Mouse (Mus musculus) limb, embryonic 12.5 days (tissue): ENCODE results near the gene Rap1gds1. TPM values are rescaled to one million over a fixed set of nuclear protein-coding genes. Genes with fewer than 3 reads are reported as not detected.

Experiments
- ATAC-seq: fragments of 200-750 bp; cut with Nextera tagmentation; 2 replicates; pipeline ENCODE4 v1.8.0; 2017; ENCODE audit warnings: low read depth, moderate TSS enrichment; ENCODE audit not compliant: insufficient number of reproducible peaks, insufficient read depth, low FRiP score, low TSS enrichment
- H3K27ac ChIP-seq: fragments of 300-500 bp; sonication (generic); 2 replicates; pipeline ENCODE4 v1.5.1; 2016; ENCODE audit warnings: mild to moderate bottlenecking, moderate library complexity
- H3K27me3 ChIP-seq: fragments of 300-500 bp; sonication (generic); 2 replicates; pipeline ENCODE4 v1.6.1; 2016; ENCODE audit warnings: mild to moderate bottlenecking, moderate library complexity
- H3K36me3 ChIP-seq: fragments of 300-500 bp; sonication (generic); 2 replicates; pipeline ENCODE4 v1.6.1; 2016; ENCODE audit warnings: mild to moderate bottlenecking, moderate library complexity
- H3K4me1 ChIP-seq: fragments of 300-500 bp; sonication (generic); replicated peaks from 2 replicates; pipeline ENCODE4 v1.6.1; 2016
- H3K4me2 ChIP-seq: fragments of 300-500 bp; sonication (generic); 2 replicates; pipeline ENCODE4 v1.6.1; 2016; ENCODE audit warnings: mild to moderate bottlenecking, moderate library complexity
- H3K4me3 ChIP-seq: fragments of 300-500 bp; sonication (generic); replicated peaks from 2 replicates; pipeline ENCODE4 v1.5.1; 2016; ENCODE audit warnings: mild to moderate bottlenecking
- H3K9ac ChIP-seq: fragments of 300-500 bp; sonication (generic); replicated peaks from 2 replicates; pipeline ENCODE4 v1.6.1; 2016; ENCODE audit warnings: mild to moderate bottlenecking, moderate library complexity
- H3K9me3 ChIP-seq: fragments of 300-500 bp; sonication (generic); 2 replicates; pipeline ENCODE4 v1.6.1; 2016; ENCODE audit warnings: mild to moderate bottlenecking, moderate library complexity
- WGBS: fragments of 180-500 bp; shearing (Covaris S2); methylation state at CpG from one replicate; pipeline ENCODE4 v1.1.7; 2016; 5-methylcytosine and 5-hydroxymethylcytosine counted together
- polyA plus RNA-seq: library from polyadenylated mRNA; unstranded; fragments of >200 nt; fragmentation: Nextera tagmentation; extraction: Ambion mirVana; gene quantifications from 2 replicates; pipeline ENCODE4 v1.2.1, GENCODE M21; 2016

Rap1gds1 gene
- polyA plus RNA-seq, 1 experiment from 2014 or later = 52.3 TPM

DNA sequence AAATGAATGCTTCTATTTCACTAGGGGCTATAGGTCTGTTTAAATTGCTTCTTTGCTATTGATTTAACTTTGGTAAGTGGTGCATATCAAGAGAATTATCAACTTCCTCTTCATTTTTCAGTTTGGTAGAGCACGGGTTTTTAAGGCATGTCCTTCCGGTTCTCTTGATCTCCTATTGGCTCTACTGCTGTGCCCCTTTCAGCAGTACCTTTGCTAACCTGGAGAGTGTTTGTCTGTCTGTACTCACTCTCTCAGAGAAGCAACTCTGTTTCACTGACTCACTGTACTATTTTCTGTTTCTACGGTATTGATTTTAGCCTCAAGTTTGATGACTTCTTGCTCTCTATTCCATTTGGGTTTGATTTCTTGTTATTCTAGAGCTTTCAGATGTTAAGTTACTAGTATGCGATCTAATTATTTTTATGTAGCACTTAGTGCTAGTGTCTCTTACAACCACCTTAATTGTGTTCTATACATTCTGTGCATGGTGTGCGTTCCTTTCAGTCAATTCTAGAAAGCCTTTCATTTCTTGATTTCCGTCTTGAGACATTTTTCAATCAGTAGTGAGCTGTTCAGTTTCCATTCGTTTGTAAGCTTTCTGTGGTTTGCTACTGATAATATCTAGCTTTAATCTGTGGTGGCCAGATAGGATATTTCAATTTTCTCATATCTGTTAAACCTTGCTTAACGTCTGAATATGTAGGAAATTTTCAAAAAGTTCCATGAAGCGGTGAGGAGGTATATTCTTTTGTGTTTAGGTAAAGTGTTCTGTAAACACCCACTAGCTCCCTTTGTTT is 74.7 kb downstream of the Rap1gds1 start:
- Histone ChIP-seq H3K27me3 (no peaks in the 10 kb centered on the region), H3K4me1 (peaks cover 2% of the 10 kb centered on the region; the same call in 1 of the 2 replicates), H3K36me3 (peaks cover 20% of the 10 kb centered on the region; the same call in 1 of the 2 replicates), H3K27ac (no peak overlapping the region), H3K4me2 (no peak overlapping the region), H3K4me3 (no peak overlapping the region), H3K9me3 (0 out of 2 replicates have a peak, but pooled peaks cover 5% of the 10 kb centered on the region), H3K9ac (no peak overlapping the region)
- ATAC-seq = no peak
- WGBS = 94% methylated on average over 9 of the region's 9 CpGs

DNA sequence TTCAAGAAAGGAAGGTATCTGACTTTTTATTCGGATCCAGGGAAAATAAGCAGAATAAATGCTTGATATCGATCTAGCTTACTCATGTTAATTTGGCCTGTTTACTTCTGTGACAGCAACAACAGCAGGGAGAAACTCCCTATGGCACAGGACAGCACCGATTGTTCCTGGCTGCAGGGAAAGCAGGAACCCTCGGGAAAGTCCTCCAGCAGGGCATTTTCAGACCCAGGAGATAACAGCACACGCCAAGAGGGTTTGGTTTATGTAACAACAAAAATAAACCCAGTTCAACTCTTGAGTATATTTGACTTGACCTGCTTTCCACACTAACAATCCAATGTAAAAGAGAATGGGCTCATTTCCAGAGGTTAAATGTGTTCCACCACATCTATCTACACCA is 81.5 kb downstream of the Rap1gds1 start:
- 87% methylated on average over 5 of the region's 5 CpGs for WGBS
- Histone ChIP-seq H3K4me2 (no peak overlapping the region), H3K9me3 (0 out of 2 replicates have a peak, but pooled peaks cover 5% of the 10 kb centered on the region), H3K4me3 (no peak overlapping the region), H3K36me3 (peaks cover 20% of the 10 kb centered on the region; the same call in 1 of the 2 replicates), H3K27ac (no peak overlapping the region), H3K4me1 (no peaks in the 10 kb centered on the region), H3K9ac (no peak overlapping the region), H3K27me3 (no peaks in the 10 kb centered on the region)
- no peak for ATAC-seq

DNA sequence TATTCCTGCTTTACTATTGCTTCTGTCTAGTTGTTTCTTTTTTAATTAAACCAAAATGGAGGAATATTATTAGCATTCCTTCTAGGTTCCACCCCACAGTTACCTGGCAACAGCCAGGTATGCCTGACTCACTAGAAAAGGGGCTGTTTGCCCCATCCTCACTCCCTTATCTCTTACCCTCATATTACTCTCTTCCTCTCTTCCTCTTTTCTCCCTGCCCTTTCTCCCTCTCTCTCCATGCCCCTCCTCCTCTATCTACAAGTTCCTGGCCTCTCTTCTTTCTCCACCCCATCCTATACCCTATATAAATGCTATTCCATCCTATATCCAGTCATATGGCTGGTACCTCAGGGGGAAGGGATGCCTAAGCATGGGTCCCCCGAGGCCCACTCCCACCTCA is 83.6 kb downstream of the Rap1gds1 start:
- H3K9me3 ChIP-seq = peaks cover 8% of the 10 kb centered on the region
- no peak overlapping the region for H3K4me3 ChIP-seq
- no peaks in the 10 kb centered on the region for H3K4me1 ChIP-seq
- no peaks in the 10 kb centered on the region for H3K27me3 ChIP-seq
- H3K4me2 ChIP-seq = no peak overlapping the region
- 92% methylated on average over 1 of the region's 1 CpGs for WGBS
- H3K36me3 ChIP-seq = peaks cover 9% of the 10 kb centered on the region; the same call in 1 of the 2 replicates
- H3K27ac ChIP-seq = no peak overlapping the region
- no peak overlapping the region for H3K9ac ChIP-seq
- no peak for ATAC-seq

DNA sequence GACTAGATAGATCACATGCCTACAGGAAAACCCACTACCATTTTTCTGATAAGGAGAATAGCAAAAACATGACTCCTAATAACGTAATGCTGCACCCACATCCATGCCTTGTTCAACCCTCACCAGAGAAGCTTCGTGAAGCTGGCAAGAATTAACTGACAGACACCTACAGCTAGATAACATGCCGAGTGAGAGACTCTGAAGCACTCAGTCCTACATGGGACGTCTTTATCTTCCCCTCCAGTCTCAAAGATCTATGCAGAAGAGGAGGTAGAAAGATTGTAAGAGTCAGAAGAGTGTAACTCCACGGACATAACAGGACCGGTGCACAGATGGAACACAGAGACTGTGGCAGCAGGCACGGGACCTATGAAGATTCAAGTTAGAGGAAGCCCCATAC is 85.9 kb downstream of the Rap1gds1 start:
- Histone ChIP-seq H3K4me2 (no peak overlapping the region), H3K4me1 (no peaks in the 10 kb centered on the region), H3K27me3 (no peaks in the 10 kb centered on the region), H3K27ac (no peak overlapping the region), H3K36me3 (peaks cover 5% of the 10 kb centered on the region; the same call in 1 of the 2 replicates), H3K9ac (no peak overlapping the region), H3K4me3 (no peak overlapping the region), H3K9me3 (peaks cover 5% of the 10 kb centered on the region)
- WGBS = 93% methylated on average over 7 of the region's 7 CpGs
- no peak for ATAC-seq

DNA sequence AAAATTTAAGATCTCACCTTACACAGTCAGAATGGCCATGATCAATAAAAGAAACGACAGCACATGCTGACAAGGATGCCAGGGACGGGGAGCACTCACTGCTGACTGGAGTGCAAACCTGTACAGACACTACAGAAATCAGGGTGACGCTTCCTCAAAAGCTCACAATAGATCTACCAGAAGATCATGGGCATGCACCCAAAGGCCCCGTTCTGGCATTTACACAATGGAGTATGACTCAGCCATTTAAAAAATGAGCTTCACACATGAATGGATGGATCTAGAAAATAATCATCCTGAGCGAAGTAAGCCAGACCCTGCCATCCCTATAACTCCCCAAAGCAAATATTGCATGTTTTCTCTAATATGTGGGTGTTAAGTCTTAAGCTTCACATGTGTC is 87.0 kb downstream of the Rap1gds1 start:
- H3K9ac ChIP-seq = no peak overlapping the region
- H3K27ac ChIP-seq = no peak overlapping the region
- no peaks in the 10 kb centered on the region for H3K4me1 ChIP-seq
- peaks cover 5% of the 10 kb centered on the region for H3K9me3 ChIP-seq
- no peak for ATAC-seq
- no peak overlapping the region for H3K4me2 ChIP-seq
- WGBS = 95% methylated on average over 5 of the region's 5 CpGs
- H3K36me3 ChIP-seq = peaks cover 5% of the 10 kb centered on the region; the same call in 1 of the 2 replicates
- no peak overlapping the region for H3K4me3 ChIP-seq
- no peaks in the 10 kb centered on the region for H3K27me3 ChIP-seq

DNA sequence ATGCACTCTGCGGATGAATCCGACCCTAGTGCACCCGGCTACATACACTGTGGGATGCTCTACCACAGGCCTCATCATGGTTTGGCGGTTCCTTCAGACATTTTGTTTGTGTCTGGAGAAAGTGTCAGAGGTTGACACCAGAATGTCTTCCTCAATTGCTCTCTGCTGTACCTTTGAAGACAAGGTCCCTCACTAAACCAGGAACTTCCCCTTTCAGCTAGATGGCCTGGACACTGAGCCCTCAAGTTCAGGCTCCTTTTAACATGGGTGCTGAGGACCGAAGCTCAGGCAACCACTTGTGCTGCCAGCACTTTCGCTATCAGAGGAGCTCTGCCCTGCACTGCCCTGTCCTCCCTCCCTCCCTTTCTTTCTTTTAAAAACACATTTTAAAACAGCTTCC is 92.8 kb downstream of the Rap1gds1 start:
- whole genome bisulfite sequencing = 91% methylated on average over 6 of the region's 6 CpGs
- Histone ChIP-seq H3K4me1 (no peaks in the 10 kb centered on the region), H3K4me2 (no peak overlapping the region), H3K36me3 (peaks cover 1% of the 10 kb centered on the region; the same call in 1 of the 2 replicates), H3K9me3 (peaks cover 1% of the 10 kb centered on the region), H3K27ac (no peak overlapping the region), H3K27me3 (no peaks in the 10 kb centered on the region), H3K4me3 (no peak overlapping the region), H3K9ac (no peak overlapping the region)
- ATAC-seq = no peak

DNA sequence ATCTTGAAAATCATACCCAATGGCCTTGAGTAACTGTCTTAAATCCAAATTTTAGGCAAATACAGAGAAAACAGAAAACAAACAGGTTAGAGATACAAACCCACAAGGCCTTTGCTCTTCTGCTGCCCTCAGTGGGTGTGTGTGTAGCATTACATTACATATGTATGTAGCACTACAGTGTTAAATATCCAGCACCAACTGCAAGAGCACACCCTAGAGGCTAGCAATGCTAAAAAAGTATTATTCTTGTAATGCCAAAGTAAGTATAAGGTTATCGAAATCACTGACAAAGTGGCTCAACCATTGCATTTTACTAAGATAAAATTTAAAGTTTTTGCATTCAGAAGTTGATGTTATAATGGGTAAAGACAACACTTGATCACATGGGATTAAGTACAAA is 97.6 kb downstream of the Rap1gds1 start:
- Histone ChIP-seq H3K27me3 (no peaks in the 10 kb centered on the region), H3K36me3 (peaks cover 21% of the 10 kb centered on the region), H3K4me1 (no peaks in the 10 kb centered on the region), H3K9ac (no peak overlapping the region), H3K4me2 (no peak overlapping the region), H3K9me3 (no peaks in the 10 kb centered on the region), H3K4me3 (no peak overlapping the region), H3K27ac (no peak overlapping the region)
- WGBS = 93% methylated on average over 1 of the region's 1 CpGs
- no peak for ATAC-seq

DNA sequence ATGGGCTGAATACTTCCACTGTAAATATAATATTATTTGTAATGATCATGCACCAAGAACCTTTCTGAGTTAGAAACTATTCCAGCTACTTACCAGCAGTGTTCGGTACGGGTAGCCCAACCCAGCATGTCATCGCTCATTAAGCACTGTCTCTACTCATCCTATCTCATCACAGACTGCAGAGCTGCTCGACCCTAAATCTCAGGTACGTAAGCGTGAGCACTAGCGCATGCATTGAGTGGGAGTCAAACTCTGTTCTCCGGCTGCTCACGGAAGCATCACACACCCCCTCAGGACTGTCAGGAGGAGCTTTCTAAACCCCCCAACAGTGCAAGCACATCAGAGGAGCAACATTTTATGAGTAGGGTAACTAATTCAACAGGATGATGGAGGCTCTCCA is 107.4 kb downstream of the Rap1gds1 start:
- H3K27me3 ChIP-seq = no peaks in the 10 kb centered on the region

DNA sequence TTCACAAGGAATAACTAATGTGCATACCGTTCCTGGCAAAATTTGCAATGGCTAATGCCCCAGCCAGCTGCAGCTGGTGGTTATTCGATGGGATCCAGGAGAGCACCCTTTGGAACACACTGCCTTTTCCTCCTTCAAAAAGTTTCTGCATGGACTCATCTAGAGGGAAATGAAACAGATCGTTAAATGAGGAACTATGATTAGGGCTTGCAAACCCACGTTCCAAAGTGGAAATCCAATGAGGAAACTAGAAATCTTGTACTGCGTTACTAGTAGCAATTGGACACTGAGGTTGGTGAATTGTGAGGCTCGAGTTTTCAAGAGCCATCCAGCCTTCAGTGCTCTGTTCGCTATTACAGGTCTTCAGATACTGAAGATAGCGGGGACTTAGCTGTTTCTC is 116.5 kb downstream of the Rap1gds1 start:
- no peak overlapping the region for H3K27ac ChIP-seq
- no peaks in the 10 kb centered on the region for H3K4me1 ChIP-seq
- no peaks in the 10 kb centered on the region for H3K27me3 ChIP-seq
- H3K36me3 ChIP-seq = peaks cover 58% of the 10 kb centered on the region
- ATAC-seq = no peak
- WGBS = 88% methylated on average over 8 of the region's 8 CpGs
- H3K9me3 ChIP-seq = no peaks in the 10 kb centered on the region
- no peak overlapping the region for H3K4me2 ChIP-seq
- no peak overlapping the region for H3K9ac ChIP-seq
- H3K4me3 ChIP-seq = no peak overlapping the region

More for the DNA sequence above, 107.4 kb downstream of the Rap1gds1 start:
- no peak overlapping the region for H3K27ac ChIP-seq
- H3K4me1 ChIP-seq = no peaks in the 10 kb centered on the region
- 90% methylated on average over 9 of the region's 9 CpGs for WGBS
- H3K36me3 ChIP-seq = peaks cover 9% of the 10 kb centered on the region
- H3K9ac ChIP-seq = no peak overlapping the region
- H3K4me3 ChIP-seq = no peak overlapping the region
- no peak overlapping the region for H3K4me2 ChIP-seq
- ATAC-seq = no peak
- H3K9me3 ChIP-seq = no peaks in the 10 kb centered on the region

DNA sequence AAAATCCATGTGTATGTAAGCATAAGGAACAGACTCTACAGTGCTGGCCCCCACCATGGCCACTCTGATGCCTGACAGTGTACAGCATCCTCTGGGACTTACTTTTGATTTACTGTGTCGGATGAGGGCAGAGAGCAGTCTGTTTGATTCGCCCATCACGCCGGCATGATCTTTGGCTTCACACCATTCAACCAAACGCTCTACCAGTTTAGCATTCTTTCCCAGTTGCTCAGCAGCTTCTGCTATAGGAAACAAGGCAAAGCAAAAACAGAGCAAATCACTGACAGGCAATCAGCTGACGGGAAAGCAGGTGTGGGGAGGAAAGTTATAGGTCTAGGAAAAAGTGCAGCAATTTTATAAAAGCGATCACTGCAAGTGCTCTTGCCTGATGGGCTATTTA is 119.8 kb downstream of the Rap1gds1 start:
- no peak overlapping the region for H3K9ac ChIP-seq
- H3K9me3 ChIP-seq = no peaks in the 10 kb centered on the region
- H3K27me3 ChIP-seq = no peaks in the 10 kb centered on the region
- H3K27ac ChIP-seq = no peak overlapping the region
- WGBS = 93% methylated on average over 7 of the region's 7 CpGs
- no peaks in the 10 kb centered on the region for H3K4me1 ChIP-seq
- no peak overlapping the region for H3K4me2 ChIP-seq
- peaks cover 55% of the 10 kb centered on the region for H3K36me3 ChIP-seq
- no peak overlapping the region for H3K4me3 ChIP-seq
- ATAC-seq = no peak

DNA sequence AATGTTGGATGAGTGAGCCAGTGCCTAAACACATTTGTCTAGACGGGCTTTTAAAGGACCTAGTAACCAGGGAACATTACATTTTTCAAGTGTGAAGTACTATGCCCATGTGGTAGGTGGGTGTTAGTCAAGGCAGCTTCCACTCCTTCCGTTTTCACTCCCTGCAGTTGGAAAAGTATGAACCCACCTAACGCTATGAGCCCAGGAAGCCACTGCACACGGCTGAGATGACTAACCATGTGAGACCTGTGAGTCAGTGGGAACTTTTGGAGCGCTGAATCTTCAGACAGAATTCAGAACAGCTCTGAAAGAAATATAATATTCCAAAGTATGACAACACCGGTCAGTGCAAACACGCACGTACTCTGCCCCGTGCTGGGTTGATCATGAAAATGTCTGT is 125.9 kb downstream of the Rap1gds1 start:
- no peak overlapping the region for H3K4me3 ChIP-seq
- WGBS = 96% methylated on average over 9 of the region's 9 CpGs
- no peak overlapping the region for H3K27ac ChIP-seq
- H3K9me3 ChIP-seq = no peaks in the 10 kb centered on the region; the same call in 1 of the 2 replicates
- H3K9ac ChIP-seq = no peak overlapping the region
- H3K4me1 ChIP-seq = no peaks in the 10 kb centered on the region
- H3K4me2 ChIP-seq = no peak overlapping the region
- ATAC-seq = no peak
- H3K36me3 ChIP-seq = peaks cover 47% of the 10 kb centered on the region
- no peaks in the 10 kb centered on the region for H3K27me3 ChIP-seq

DNA sequence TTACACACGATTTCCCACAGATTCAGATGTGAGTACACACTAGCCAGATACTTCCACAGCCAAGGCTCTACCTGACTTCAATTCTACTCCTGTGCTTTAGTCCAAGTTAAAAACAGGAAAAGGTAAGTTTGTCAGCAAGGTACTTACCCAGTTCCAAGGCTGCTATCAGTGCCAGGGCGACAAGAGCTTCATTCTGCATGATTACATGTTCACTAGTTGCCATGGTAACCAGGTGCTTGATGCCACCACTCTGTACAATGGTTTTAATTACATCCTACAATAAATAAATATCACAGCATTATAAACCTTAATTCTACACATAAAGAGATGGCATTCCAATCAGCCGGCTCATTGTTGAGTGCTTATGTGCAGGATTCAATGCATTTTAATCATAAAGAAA is 129.5 kb downstream of the Rap1gds1 start:
- Histone ChIP-seq H3K4me2 (no peak overlapping the region), H3K9me3 (no peaks in the 10 kb centered on the region; the same call in 1 of the 2 replicates), H3K4me3 (no peak overlapping the region), H3K9ac (no peak overlapping the region), H3K27me3 (no peaks in the 10 kb centered on the region), H3K27ac (no peak overlapping the region), H3K4me1 (no peaks in the 10 kb centered on the region), H3K36me3 (peaks cover 50% of the 10 kb centered on the region)
- WGBS = 91% methylated on average over 3 of the region's 3 CpGs
- ATAC-seq = no peak
